Mouse (Mus musculus) lung, embryonic 14.5 days (tissue): ENCODE data around the gene 2010111I01Rik. TPM values are rescaled to one million over a fixed set of nuclear protein-coding genes. Genes with fewer than 3 reads are reported as not detected.
A peak's percentile ranks its signal among the peaks of the same experiment; 100 is the strongest.

Source experiments
- ATAC-seq: fragments of 200-750 bp; cut with Nextera tagmentation; 2 replicates; pipeline ENCODE4 v1.8.0; 2017; ENCODE audit warnings: mild to moderate bottlenecking, moderate TSS enrichment, moderate library complexity; ENCODE audit not compliant: insufficient read depth
- DNase-seq: peaks from one replicate; pipeline ENCODE4 v3.0.0-alpha.2; 2015
- H3K27ac ChIP-seq: fragments of 300-500 bp; sonication (generic); 2 replicates; pipeline ENCODE4 v1.5.1; 2014; ENCODE audit warnings: low read depth, mild to moderate bottlenecking, moderate library complexity
- H3K27me3 ChIP-seq: fragments of 300-500 bp; sonication (generic); 2 replicates; pipeline ENCODE4 v1.6.1; 2014; ENCODE audit warnings: low read length, control low read depth; ENCODE audit not compliant: insufficient read depth
- H3K36me3 ChIP-seq: fragments of 300-500 bp; sonication (generic); 2 replicates; pipeline ENCODE4 v1.6.1; 2014; ENCODE audit warnings: control low read depth; ENCODE audit not compliant: insufficient read depth
- H3K4me1 ChIP-seq: fragments of 300-500 bp; sonication (generic); 2 replicates; pipeline ENCODE4 v1.6.1; 2014; ENCODE audit warnings: antibody characterized with exemption, control low read depth; ENCODE audit not compliant: insufficient read depth
- H3K4me2 ChIP-seq: fragments of 300-500 bp; sonication (generic); 2 replicates; pipeline ENCODE4 v1.6.1; 2014; ENCODE audit warnings: mild to moderate bottlenecking
- H3K4me3 ChIP-seq: fragments of 300-500 bp; sonication (generic); 2 replicates; pipeline ENCODE4 v1.5.1; 2014; ENCODE audit warnings: low read depth, low read length
- H3K9ac ChIP-seq: fragments of 300-500 bp; sonication (generic); 2 replicates; pipeline ENCODE4 v1.6.1; 2014
- H3K9me3 ChIP-seq: fragments of 300-500 bp; sonication (generic); 2 replicates; pipeline ENCODE4 v1.6.1; 2016; ENCODE audit warnings: low read depth, low read length, control low read depth
- CTCF ChIP-seq: IDR thresholded peaks from 2 replicates; pipeline ENCODE4 v1.5.1; 2016; ENCODE audit warnings: antibody characterized with exemption, low read depth
- WGBS: fragments of 180-500 bp; shearing (Covaris S2); extraction: QIAGEN DNeasy Blood & Tissue Kit; methylation state at CpG from one replicate; pipeline ENCODE4 v1.1.7; 2014; 5-methylcytosine and 5-hydroxymethylcytosine counted together
- polyA plus RNA-seq: library from polyadenylated mRNA; unstranded; fragments of >200 nt; fragmentation: Nextera tagmentation; extraction: Ambion mirVana; gene quantifications from 2 replicates; pipeline ENCODE4 v1.2.1, GENCODE M21; 2014

2010111I01Rik gene
- polyA plus RNA-seq, 1 experiment from 2014 or later = 156 TPM

DNA sequence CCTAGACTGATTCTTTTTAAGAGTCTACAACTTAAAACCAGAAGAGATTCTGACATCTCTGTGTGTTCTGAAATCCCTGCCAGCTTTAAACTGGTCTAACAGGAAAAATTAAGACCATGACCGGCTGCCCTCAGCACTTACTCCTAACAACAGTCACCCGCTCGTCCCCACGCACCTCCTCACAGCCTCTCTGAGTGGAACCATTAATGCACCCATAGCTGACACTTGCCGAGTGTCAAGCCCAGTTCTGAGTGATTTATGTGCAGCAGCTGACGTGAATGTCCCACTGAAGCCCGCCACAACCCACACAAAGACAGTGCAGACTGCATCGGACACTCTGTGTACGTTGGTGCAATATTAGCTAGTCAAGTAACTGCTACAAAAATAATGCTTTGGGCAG lies 280.5 kb downstream of the 2010111I01Rik start:
- peak overlapping the region; percentile 80 for H3K4me3 ChIP-seq

DNA sequence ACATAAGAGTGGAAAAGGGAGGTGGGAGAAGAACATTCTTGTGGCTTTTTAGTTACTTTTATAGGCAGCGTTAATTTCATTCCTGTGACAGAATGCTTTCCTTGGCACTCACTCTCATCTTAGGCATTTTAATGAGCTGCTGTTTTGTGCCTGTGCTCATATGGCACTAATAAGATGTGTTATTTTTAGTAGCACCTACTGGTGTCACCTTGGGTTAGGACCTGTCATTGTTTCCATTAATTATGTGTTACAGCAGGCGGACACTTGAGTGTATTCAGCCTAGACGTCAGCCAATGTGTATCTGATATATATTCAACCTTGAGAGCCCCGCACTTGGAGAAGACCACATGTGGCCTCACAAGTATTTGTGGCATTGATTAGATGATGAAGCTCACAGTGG lies 281.1 kb downstream of the 2010111I01Rik start:
- peak overlapping the region; percentile 32; the same call in 1 of the 2 replicates for H3K9ac ChIP-seq
- peaks cover 41% of the 10 kb centered on the region for H3K4me1 ChIP-seq
- WGBS = 36% methylated on average over 4 of the region's 4 CpGs
- ATAC-seq (no peak), DNase-seq (peak; percentile 34)
- TF ChIP-seq CTCF = no peak
- H3K36me3 ChIP-seq = peaks cover 32% of the 10 kb centered on the region
- H3K27ac ChIP-seq = peak overlapping the region; percentile 81; the same call in 1 of the 2 replicates
- H3K4me3 ChIP-seq = 0 out of 2 replicates have a peak overlapping the region, but pooled peaks have one; percentile 18
- no peaks in the 10 kb centered on the region for H3K27me3 ChIP-seq
- no peaks in the 10 kb centered on the region for H3K9me3 ChIP-seq
- H3K4me2 ChIP-seq = peak overlapping the region; percentile 67

More for the DNA sequence above, 280.5 kb downstream of the 2010111I01Rik start:
- Histone ChIP-seq H3K9me3 (no peaks in the 10 kb centered on the region), H3K27me3 (no peaks in the 10 kb centered on the region), H3K4me2 (peak overlapping the region; percentile 67), H3K27ac (peak overlapping the region; percentile 81), H3K4me1 (peaks cover 35% of the 10 kb centered on the region), H3K9ac (peak overlapping the region; percentile 51; the same call in 1 of the 2 replicates), H3K36me3 (peaks cover 29% of the 10 kb centered on the region)
- peak; percentile 39; the same call in 1 of the 2 replicates for ATAC-seq
- no peak for TF ChIP-seq CTCF
- 16% methylated on average over 9 of the region's 9 CpGs for WGBS
- peak; percentile 76 for DNase-seq

DNA sequence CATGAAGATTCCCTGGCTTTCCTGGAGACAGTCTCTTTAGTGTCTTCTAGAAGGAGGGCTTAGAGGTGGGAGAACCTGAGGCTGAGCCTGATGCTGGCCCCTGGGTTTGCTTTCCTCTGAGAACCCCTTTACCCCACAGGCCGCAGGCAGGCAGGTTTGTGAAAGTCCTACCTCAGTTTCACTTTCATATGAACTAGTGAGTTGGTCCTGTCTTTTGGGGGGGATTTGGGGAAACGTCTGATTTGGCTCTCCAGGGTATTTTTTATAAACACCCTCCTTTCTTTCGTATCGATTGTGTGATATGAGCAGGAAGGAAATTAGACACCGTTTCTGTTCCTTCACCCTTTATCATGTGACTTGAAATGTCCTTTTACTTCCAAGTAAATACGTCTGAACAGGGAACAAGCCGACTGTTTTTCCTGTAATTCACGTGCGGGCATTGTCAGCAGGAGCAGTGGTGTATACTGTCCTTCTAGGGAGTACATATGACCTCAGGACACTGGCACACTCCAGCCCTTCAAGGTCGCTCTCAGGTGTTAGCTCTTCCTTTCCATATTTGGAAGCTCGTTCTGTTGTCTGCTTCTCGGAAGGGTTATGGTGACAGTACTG lies 281.7 kb downstream of the 2010111I01Rik start:
- 28% methylated on average over 12 of the region's 12 CpGs for WGBS
- Histone ChIP-seq H3K27me3 (no peaks in the 10 kb centered on the region), H3K4me2 (peak overlapping the region; percentile 67), H3K27ac (peak overlapping the region; percentile 65), H3K36me3 (peaks cover 32% of the 10 kb centered on the region), H3K4me3 (peak overlapping the region; percentile 18), H3K4me1 (peaks cover 45% of the 10 kb centered on the region), H3K9ac (peak overlapping the region; percentile 32), H3K9me3 (no peaks in the 10 kb centered on the region)
- DNase-seq = no peak
- ATAC-seq = no peak
- no peak for TF ChIP-seq CTCF

DNA sequence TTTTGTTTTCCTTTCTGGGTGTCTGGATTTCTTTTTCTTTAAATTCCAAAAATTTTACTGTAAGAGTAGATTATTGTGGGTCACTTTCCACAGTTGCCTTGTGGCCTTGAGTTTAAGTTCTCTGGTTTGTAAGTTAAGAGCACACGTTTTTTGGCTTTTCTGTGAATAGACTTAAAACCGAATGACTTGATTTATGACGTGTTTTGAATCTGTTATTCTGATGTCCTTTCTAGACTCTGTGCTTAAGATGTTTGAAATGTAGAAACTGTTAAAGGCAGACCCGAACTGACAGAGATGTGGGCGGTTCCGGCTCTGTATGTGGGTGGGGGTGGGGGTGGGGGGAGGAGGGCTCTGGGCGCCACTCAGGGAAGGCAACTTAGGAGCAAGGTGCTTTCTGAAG lies 282.3 kb downstream of the 2010111I01Rik start:
- WGBS = 30% methylated on average over 7 of the region's 7 CpGs
- peak overlapping the region; percentile 67 for H3K4me2 ChIP-seq
- H3K27me3 ChIP-seq = no peaks in the 10 kb centered on the region
- peak overlapping the region; percentile 65; the same call in 1 of the 2 replicates for H3K27ac ChIP-seq
- H3K9me3 ChIP-seq = no peaks in the 10 kb centered on the region
- ATAC-seq (no peak), DNase-seq (peak; percentile 56)
- peak overlapping the region; percentile 32 for H3K9ac ChIP-seq
- peak overlapping the region; percentile 18; the same call in 1 of the 2 replicates for H3K4me3 ChIP-seq
- TF ChIP-seq CTCF = no peak
- H3K4me1 ChIP-seq = peaks cover 45% of the 10 kb centered on the region
- peaks cover 32% of the 10 kb centered on the region for H3K36me3 ChIP-seq

DNA sequence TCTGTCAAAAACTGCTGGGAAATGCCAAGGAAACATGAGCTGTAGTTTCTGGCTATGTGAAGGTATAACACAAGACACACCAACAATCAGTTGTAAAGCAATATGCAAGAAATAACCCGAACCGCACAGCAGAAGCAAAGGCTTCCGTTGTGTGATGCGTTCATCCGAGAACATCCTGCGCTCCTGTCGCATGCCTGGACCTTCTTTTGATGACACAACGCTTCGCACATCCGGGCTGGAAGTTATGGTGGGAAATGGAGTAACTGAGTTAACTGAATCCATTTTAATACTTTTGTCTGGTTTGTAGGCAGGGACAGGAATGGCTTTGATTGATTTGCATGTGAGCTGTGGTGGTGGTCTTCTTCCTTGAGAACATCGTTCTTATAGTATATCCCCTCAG lies 282.9 kb downstream of the 2010111I01Rik start:
- 0 out of 2 replicates have a peak overlapping the region, but pooled peaks have one; percentile 65 for H3K27ac ChIP-seq
- H3K9me3 ChIP-seq = no peaks in the 10 kb centered on the region
- H3K4me1 ChIP-seq = peaks cover 45% of the 10 kb centered on the region
- H3K36me3 ChIP-seq = peaks cover 31% of the 10 kb centered on the region
- ATAC-seq (no peak), DNase-seq (no peak)
- H3K27me3 ChIP-seq = no peaks in the 10 kb centered on the region
- H3K4me2 ChIP-seq = peak overlapping the region; percentile 67
- no peak overlapping the region for H3K9ac ChIP-seq
- TF ChIP-seq CTCF = no peak
- H3K4me3 ChIP-seq = no peak overlapping the region
- whole genome bisulfite sequencing = 77% methylated on average over 11 of the region's 11 CpGs

DNA sequence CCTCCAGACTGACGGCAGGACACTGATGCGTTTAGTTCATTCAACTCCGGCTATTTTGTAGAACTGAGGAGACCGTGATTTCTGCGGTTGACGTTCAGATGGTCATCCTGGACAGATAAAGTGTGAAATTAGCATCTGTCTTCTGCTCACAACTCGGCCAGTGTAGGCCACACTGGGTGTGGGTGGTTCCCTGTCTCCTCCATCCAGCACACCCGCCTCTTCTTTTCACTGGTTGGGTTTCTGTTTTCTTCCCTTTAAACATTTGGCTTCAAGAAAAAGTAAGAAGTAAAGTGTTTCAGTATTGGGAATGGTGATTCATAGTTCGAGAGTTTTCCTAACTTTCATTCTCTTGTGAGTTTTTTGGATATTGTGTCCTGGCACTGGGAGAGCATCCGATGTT lies 283.6 kb downstream of the 2010111I01Rik start:
- Histone ChIP-seq H3K4me1 (peaks cover 52% of the 10 kb centered on the region), H3K36me3 (peaks cover 27% of the 10 kb centered on the region), H3K27ac (no peak overlapping the region), H3K27me3 (no peaks in the 10 kb centered on the region), H3K4me3 (no peak overlapping the region), H3K9me3 (no peaks in the 10 kb centered on the region), H3K9ac (no peak overlapping the region), H3K4me2 (peak overlapping the region; percentile 67)
- TF ChIP-seq CTCF = no peak
- 58% methylated on average over 10 of the region's 10 CpGs for WGBS
- ATAC-seq = no peak
- DNase-seq = no peak

DNA sequence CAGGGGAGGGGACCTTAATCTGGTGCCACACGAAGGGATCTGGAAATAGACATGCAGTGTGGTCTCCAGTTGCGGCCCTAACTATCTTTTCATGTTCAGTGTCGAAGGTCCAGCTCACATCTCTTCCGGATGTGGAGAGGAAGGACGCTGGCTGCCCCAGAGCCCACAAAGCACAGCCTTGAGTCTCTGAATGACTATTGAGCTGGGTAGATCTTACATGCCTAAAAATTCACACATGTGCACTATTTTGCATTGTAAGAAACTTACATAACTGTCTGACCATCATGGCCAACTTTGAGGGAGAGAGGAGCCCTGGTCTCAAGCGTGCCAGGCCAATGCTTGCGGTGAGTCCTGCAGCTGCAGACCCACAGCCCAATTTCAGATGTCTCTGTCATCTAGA lies 284.5 kb downstream of the 2010111I01Rik start:
- no peak overlapping the region for H3K4me3 ChIP-seq
- H3K27ac ChIP-seq = peak overlapping the region; percentile 10; the same call in 1 of the 2 replicates
- peaks cover 52% of the 10 kb centered on the region for H3K4me1 ChIP-seq
- peaks cover 35% of the 10 kb centered on the region for H3K36me3 ChIP-seq
- H3K9me3 ChIP-seq = no peaks in the 10 kb centered on the region
- peak overlapping the region; percentile 26 for H3K4me2 ChIP-seq
- WGBS = 77% methylated on average over 7 of the region's 7 CpGs
- TF ChIP-seq CTCF = no peak
- H3K27me3 ChIP-seq = no peaks in the 10 kb centered on the region
- ATAC-seq (no peak), DNase-seq (no peak)
- H3K9ac ChIP-seq = no peak overlapping the region
